Mouse (Mus musculus) adrenal gland, postnatal 10 days (tissue): ENCODE results near the gene Uroc1. TPM values are rescaled to one million over a fixed set of nuclear protein-coding genes. Genes with fewer than 3 reads are reported as not detected.
A peak's percentile ranks its signal among the peaks of the same experiment; 100 is the strongest.

Experiments
- DNase-seq: peaks from one replicate; pipeline ENCODE4 v3.0.0; 2021; ENCODE audit warnings: mixed read lengths
- long read RNA-seq, 2 experiments: library from polyadenylated mRNA; stranded (forward); transcript quantifications; one replicate each; pipeline ENCODE4 v2.0.0; 2021
- total RNA-seq, 2 experiments: library from RNA; stranded (reverse); gene quantifications; 2 replicates each; pipeline ENCODE4 v1.2.3; 2021

Uroc1 gene
- 10 to 100 TPM; 14.8 to 37.5 TPM for total RNA-seq
- long read RNA-seq, experiment 1, transcript Uroc1-201 (20 exons, 3,370 nt): major isoform, 13 of 30 reads
- long read RNA-seq, experiment 1, partial matches to known transcripts: 13 of 30 reads
- long read RNA-seq, experiment 1, other reads (novel, unspliced or antisense): 4 of 30 reads
- long read RNA-seq, experiment 2, partial matches to known transcripts: 2 of 3 reads
- long read RNA-seq, experiment 2, other reads (novel, unspliced or antisense): 1 of 3 reads

- DNase-seq: peak; percentile 13
Observed at GRCm38 (mm10) chr6:90332561-90333425, at the start of gene Uroc1. Gene Uroc1, plus strand, starts transcription at chr6:90333284.

DNA sequence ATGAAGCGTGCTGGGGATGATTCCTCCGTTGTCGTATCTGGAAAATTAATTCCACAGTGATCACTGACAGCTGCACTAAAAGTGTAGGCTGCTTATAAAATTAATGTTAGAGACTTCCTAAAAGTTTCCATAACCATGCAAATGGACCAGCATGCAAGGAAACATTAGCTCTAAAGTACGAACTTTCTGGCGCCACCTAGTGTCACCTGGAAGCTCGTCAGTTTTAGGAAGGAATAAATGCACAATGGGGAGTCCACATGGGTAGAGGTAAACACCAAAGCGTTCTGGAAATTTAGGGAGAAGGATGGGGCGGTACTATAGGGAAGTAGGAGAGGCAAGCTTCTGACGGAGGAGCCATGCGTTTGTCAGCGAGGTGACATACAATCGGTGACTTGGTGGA lies 44.8 kb upstream of the Uroc1 start:
- DNase-seq: peak; percentile 28

- DNase-seq: no peak
Observed at GRCm38 (mm10) chr6:90300919-90301318, 32.2 kb upstream of the Uroc1 start, which contains the start of gene BC048671. Gene BC048671, plus strand, starts transcription at chr6:90301219.

GRCm38 (mm10) chr6:90306315-90306975 lies 26.6 kb upstream of the Uroc1 start:
- DNase-seq: no peak

- DNase-seq: no peak
Observed at GRCm38 (mm10) chr6:90308839-90309778, 24.0 kb upstream of the Uroc1 start.

- DNase-seq: no peak
Observed at GRCm38 (mm10) chr6:90315961-90316360, 17.1 kb upstream of the Uroc1 start.

DNA sequence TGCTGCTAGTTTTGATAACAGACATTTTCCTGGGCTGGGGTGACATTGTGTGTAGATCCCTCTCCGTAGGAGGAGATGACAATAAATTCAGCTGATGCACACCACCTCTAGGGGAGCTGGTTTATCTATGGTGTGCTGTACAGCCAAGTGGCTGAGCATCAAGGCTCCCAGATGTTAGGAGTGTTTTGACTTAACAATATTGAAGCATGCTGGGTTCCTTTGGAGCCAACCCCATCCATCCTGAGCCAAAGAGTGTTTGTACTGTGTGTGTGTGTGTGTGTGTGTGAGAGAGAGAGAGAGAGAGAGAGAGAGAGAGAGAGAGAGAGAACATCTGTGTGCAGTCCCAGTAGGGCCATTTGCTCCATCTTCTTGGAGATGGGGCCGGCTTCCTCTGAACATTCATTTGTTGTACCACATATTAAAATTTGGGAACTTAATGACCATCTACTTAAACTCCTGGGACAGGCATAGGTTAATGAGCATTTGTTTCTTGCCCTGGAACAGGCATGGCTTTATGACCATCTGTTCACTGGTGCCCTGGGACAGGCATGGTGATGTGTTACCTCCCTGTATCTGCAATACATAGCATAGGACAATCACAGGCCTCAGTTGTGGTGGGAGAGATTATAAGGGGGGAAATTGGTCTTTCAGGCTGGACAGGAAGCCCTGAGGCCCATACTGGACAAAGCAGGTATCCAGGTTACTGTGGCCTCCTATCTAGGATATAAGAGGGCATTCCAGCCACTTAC lies 15.4 kb upstream of the Uroc1 start:
- no peak for DNase-seq

GRCm38 (mm10) chr6:90319019-90319418 lies 14.1 kb upstream of the Uroc1 start:
- no peak for DNase-seq

DNA sequence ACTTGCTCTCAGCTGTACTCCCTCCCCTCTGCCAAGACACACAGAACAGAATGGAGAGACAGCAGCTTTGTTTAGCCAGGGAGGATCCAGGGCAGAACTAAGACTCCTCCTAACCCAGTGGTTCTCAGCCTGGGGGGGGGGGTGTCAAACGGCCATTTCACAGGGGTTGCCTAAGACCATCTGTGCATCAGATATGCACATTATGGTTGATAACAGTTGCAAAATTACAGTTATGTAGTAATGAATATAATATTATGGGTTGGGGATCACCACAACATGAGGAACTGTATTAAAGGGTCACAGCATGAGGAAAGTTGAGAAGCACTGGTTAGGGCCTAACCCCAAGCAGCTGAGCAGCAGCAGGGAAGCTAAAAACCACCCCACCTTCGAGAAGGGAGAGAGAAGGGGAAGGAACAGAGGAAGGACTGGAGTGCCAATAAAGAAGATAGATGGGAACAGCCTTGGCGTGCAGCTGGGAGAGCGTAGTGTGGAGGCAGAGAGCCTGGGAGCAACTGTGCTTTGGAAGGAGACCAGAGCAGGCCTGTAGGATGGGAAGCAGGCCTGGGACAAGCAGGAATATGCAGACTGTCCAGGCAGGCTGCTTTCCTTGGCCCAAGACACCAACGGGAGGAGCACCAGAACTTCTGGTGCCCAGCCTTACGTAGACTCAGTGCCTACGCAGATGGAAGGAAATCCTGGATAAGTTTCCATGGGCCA lies 13.5 kb upstream of the Uroc1 start:
- no peak for DNase-seq

- DNase-seq: no peak
Observed at GRCm38 (mm10) chr6:90320429-90320828, 12.7 kb upstream of the Uroc1 start.

DNA sequence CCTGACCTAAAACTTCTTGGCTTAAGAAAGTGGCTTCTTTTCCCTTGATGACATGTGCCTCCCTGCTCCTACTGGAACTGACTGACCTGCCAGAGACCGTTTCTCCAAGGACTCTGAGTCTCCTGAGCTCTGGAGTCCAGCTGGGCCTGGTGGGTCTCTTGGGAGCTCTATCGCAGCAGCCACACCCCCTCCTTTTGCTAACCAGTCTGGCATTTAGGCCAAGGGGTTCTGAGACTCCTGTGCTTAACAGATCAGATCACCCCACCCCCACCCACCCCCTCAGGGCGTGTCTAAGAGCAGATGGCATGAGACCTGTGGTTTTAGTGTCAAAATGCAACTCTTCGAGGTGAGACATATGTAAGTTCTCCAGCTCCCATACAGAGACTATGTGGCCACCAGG lies 11.3 kb upstream of the Uroc1 start:
- DNase-seq: no peak

GRCm38 (mm10) chr6:90324026-90324425 lies 9.1 kb upstream of the Uroc1 start:
- DNase-seq: peak; percentile 25

GRCm38 (mm10) chr6:90324463-90324862 lies 8.6 kb upstream of the Uroc1 start:
- no peak for DNase-seq

GRCm38 (mm10) chr6:90324991-90325390 lies 8.1 kb upstream of the Uroc1 start, which contains the start of gene Chst13:
Gene Chst13, minus strand, starts transcription at chr6:90325185.
- peak; percentile 63 for DNase-seq

DNA sequence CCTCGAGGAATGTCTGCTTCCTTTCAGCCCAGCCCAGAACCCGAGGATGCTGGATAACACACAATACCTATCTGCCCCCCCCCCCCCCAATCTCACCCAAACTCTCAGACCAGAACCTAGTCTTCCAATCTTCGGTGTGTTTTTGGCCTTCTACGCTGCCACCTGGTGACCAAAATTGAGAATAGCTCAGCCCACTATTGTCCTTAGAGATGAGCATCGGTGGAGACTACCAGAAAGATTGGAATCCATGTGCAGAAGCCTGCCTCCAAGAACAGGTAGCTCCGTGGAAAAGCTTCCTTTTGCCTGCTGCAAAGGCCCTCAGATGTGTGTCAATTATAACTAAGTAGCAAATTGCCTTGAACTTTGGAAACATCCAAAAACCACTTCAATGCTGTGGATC lies 5.4 kb upstream of the Uroc1 start:
- DNase-seq: peak; percentile 34

- peak; percentile 37 for DNase-seq
Observed at GRCm38 (mm10) chr6:90329953-90330352, 3.1 kb upstream of the Uroc1 start.

DNA sequence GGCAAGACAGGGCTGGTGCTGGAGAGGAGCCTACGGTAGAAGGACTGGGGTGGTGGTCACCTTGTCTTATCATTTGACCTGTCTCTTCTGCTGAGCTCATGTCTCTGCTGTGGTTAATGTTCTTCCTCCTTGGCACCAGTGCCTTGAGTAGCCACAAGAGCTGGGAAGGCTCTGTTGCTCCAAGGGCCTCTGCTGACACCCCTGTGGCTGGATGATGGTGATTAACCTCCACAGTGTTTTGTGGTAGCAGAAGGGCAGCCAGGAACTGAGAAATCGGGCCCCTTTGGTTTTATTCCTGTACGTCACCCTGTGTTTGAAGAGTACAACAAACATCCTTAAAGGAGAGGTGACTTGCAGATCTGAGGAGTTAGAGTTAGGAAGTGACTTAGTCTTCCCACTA lies 1.2 kb downstream of the Uroc1 start:
- DNase-seq: no peak

DNA sequence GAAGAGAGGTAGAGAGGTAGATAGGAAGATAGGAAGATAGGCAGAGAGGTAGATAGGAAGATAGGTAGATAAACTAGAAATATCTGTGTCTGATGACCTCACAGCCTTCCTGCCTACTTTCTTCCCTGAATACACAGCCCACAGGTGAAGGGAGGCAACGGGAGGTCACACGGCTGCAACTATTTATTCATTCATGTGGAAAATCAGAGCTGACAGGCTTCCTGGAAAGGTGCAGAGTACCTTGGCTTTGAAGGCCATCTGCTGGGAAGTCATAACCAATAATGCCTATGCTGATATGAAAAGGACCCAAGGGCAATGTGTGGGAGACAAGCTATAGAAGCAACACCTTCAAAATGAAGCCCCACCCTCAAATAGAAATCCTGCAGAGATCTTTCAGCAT lies 9.3 kb downstream of the Uroc1 start:
- DNase-seq: no peak

- DNase-seq: no peak
Observed at GRCm38 (mm10) chr6:90347183-90347582, 14.1 kb downstream of the Uroc1 start.

GRCm38 (mm10) chr6:90348500-90348899 lies 15.4 kb downstream of the Uroc1 start:
- DNase-seq: no peak
